Mouse (Mus musculus): ENCODE measurements around the gene Lbhd2. TPM values are rescaled to one million over a fixed set of nuclear protein-coding genes. Genes with fewer than 3 reads are reported as not detected.

Gene Lbhd2
- polyA plus RNA-seq, 1 experiment from 2014 or later = 0.53 TPM

GRCm38 (mm10) chr12:111425258-111425657 is 18.6 kb downstream of the Lbhd2 start:
- Histone ChIP-seq H3K36me3 (no peaks in the 10 kb centered on the region), H3K9ac (no peak overlapping the region), H3K9me3 (no peaks in the 10 kb centered on the region), H3K4me3 (no peak overlapping the region), H3K4me2 (no peak overlapping the region), H3K27me3 (replicated peaks) (peaks cover 87% of the 10 kb centered on the region), H3K27ac (replicated peaks) (no peak overlapping the region), H3K4me1 (peaks cover 63% of the 10 kb centered on the region)
- WGBS = 4% methylated on average over 15 of the region's 15 CpGs
- ATAC-seq (ENCODE audit: extremely low read depth, insufficient number of reproducible peaks, low FRiP score, low TSS enrichment) = no peak

- 17% methylated on average over 29 of the region's 29 CpGs for WGBS
Measured at GRCm38 (mm10) chr12:111425789-111426460, 19.3 kb downstream of the Lbhd2 start.

GRCm38 (mm10) chr12:111427438-111428113 is 21.0 kb downstream of the Lbhd2 start:
- Histone ChIP-seq H3K4me3 (no peak overlapping the region), H3K9me3 (no peaks in the 10 kb centered on the region), H3K4me1 (peaks cover 67% of the 10 kb centered on the region), H3K9ac (no peak overlapping the region), H3K27ac (replicated peaks) (no peak overlapping the region), H3K4me2 (no peak overlapping the region), H3K36me3 (no peaks in the 10 kb centered on the region), H3K27me3 (replicated peaks) (peaks cover 97% of the 10 kb centered on the region)
- 54% methylated on average over 12 of the region's 12 CpGs for WGBS
- no peak for ATAC-seq (ENCODE audit: extremely low read depth, insufficient number of reproducible peaks, low FRiP score, low TSS enrichment)

More at GRCm38 (mm10) chr12:111425789-111426460, 19.3 kb downstream of the Lbhd2 start:
- no peak overlapping the region for H3K27ac ChIP-seq (replicated peaks)
- no peak for ATAC-seq (ENCODE audit: extremely low read depth, insufficient number of reproducible peaks, low FRiP score, low TSS enrichment)
- H3K4me2 ChIP-seq = no peak overlapping the region
- peaks cover 93% of the 10 kb centered on the region for H3K27me3 ChIP-seq (replicated peaks)
- H3K36me3 ChIP-seq = no peaks in the 10 kb centered on the region
- no peak overlapping the region for H3K9ac ChIP-seq
- peaks cover 63% of the 10 kb centered on the region for H3K4me1 ChIP-seq
- no peaks in the 10 kb centered on the region for H3K9me3 ChIP-seq
- H3K4me3 ChIP-seq = no peak overlapping the region

GRCm38 (mm10) chr12:111428364-111428763 is 21.8 kb downstream of the Lbhd2 start:
- H3K9ac ChIP-seq = peak overlapping the region; percentile 81; the same call in 1 of the 2 replicates
- H3K27me3 ChIP-seq (replicated peaks) = peaks cover 97% of the 10 kb centered on the region
- no peaks in the 10 kb centered on the region for H3K9me3 ChIP-seq
- WGBS = 27% methylated on average over 8 of the region's 8 CpGs
- H3K4me3 ChIP-seq = peak overlapping the region; percentile 54; the same call in 1 of the 2 replicates
- ATAC-seq (ENCODE audit: extremely low read depth, insufficient number of reproducible peaks, low FRiP score, low TSS enrichment) = no peak
- peak overlapping the region; percentile 83 for H3K4me2 ChIP-seq
- H3K36me3 ChIP-seq = no peaks in the 10 kb centered on the region
- H3K4me1 ChIP-seq = peaks cover 71% of the 10 kb centered on the region
- H3K27ac ChIP-seq (replicated peaks) = peak overlapping the region; percentile 69

GRCm38 (mm10) chr12:111428961-111429911 is 22.6 kb downstream of the Lbhd2 start:
- peaks cover 92% of the 10 kb centered on the region for H3K27me3 ChIP-seq (replicated peaks)
- H3K4me1 ChIP-seq = peaks cover 69% of the 10 kb centered on the region

GRCm38 (mm10) chr12:111430049-111430867 is 23.6 kb downstream of the Lbhd2 start:
- H3K9ac ChIP-seq = peak overlapping the region; percentile 81
- H3K4me2 ChIP-seq = peak overlapping the region; percentile 83
- peak overlapping the region; percentile 69 for H3K27ac ChIP-seq (replicated peaks)
- WGBS = 8% methylated on average over 27 of the region's 27 CpGs
- peak overlapping the region; percentile 54 for H3K4me3 ChIP-seq
- peaks cover 87% of the 10 kb centered on the region for H3K27me3 ChIP-seq (replicated peaks)
- H3K4me1 ChIP-seq = peaks cover 79% of the 10 kb centered on the region
- no peaks in the 10 kb centered on the region for H3K9me3 ChIP-seq
- H3K36me3 ChIP-seq = no peaks in the 10 kb centered on the region
- no peak; the same call in 1 of the 2 replicates for ATAC-seq (ENCODE audit: extremely low read depth, insufficient number of reproducible peaks, low FRiP score, low TSS enrichment)

More at GRCm38 (mm10) chr12:111428961-111429911, 22.6 kb downstream of the Lbhd2 start:
- ATAC-seq (ENCODE audit: extremely low read depth, insufficient number of reproducible peaks, low FRiP score, low TSS enrichment) = no peak
- H3K4me2 ChIP-seq = peak overlapping the region; percentile 83
- no peaks in the 10 kb centered on the region for H3K9me3 ChIP-seq
- H3K27ac ChIP-seq (replicated peaks) = peak overlapping the region; percentile 69
- peak overlapping the region; percentile 54 for H3K4me3 ChIP-seq
- H3K36me3 ChIP-seq = no peaks in the 10 kb centered on the region
- H3K9ac ChIP-seq = peak overlapping the region; percentile 81
- WGBS = under 1% methylated on average over 40 of the region's 40 CpGs

GRCm38 (mm10) chr12:111430868-111431817 is 24.5 kb downstream of the Lbhd2 start:
- Histone ChIP-seq H3K27me3 (replicated peaks) (peaks cover 89% of the 10 kb centered on the region), H3K27ac (replicated peaks) (peak overlapping the region; percentile 75), H3K4me3 (peak overlapping the region; percentile 54), H3K9ac (0 out of 2 replicates have a peak overlapping the region, but pooled peaks have one; percentile 81), H3K36me3 (no peaks in the 10 kb centered on the region), H3K4me1 (peaks cover 78% of the 10 kb centered on the region), H3K4me2 (peak overlapping the region; percentile 83), H3K9me3 (no peaks in the 10 kb centered on the region)
- 28% methylated on average over 14 of the region's 14 CpGs for WGBS
- no peak for ATAC-seq (ENCODE audit: extremely low read depth, insufficient number of reproducible peaks, low FRiP score, low TSS enrichment)

GRCm38 (mm10) chr12:111432097-111432496 is 25.5 kb downstream of the Lbhd2 start:
- H3K36me3 ChIP-seq = no peaks in the 10 kb centered on the region
- no peak overlapping the region for H3K4me3 ChIP-seq
- H3K9ac ChIP-seq = no peak overlapping the region
- H3K27ac ChIP-seq (replicated peaks) = peak overlapping the region; percentile 75
- peaks cover 83% of the 10 kb centered on the region for H3K4me1 ChIP-seq
- H3K9me3 ChIP-seq = no peaks in the 10 kb centered on the region
- ATAC-seq (ENCODE audit: extremely low read depth, insufficient number of reproducible peaks, low FRiP score, low TSS enrichment) = no peak
- 36% methylated on average over 4 of the region's 4 CpGs for WGBS
- no peak overlapping the region for H3K4me2 ChIP-seq
- H3K27me3 ChIP-seq (replicated peaks) = peaks cover 89% of the 10 kb centered on the region

- ATAC-seq (ENCODE audit: extremely low read depth, insufficient number of reproducible peaks, low FRiP score, low TSS enrichment) = no peak
- Histone ChIP-seq H3K36me3 (no peaks in the 10 kb centered on the region), H3K9ac (no peak overlapping the region), H3K4me1 (peaks cover 76% of the 10 kb centered on the region), H3K9me3 (no peaks in the 10 kb centered on the region), H3K4me3 (no peak overlapping the region), H3K4me2 (no peak overlapping the region), H3K27me3 (replicated peaks) (peaks cover 89% of the 10 kb centered on the region), H3K27ac (replicated peaks) (peak overlapping the region; percentile 75)
- WGBS = 55% methylated on average over 5 of the region's 5 CpGs
Measured at GRCm38 (mm10) chr12:111432751-111433331, 26.2 kb downstream of the Lbhd2 start.

Measured in heart, embryonic 13.5 days (tissue).